Mouse (Mus musculus) intestine, embryonic 15.5 days (tissue): ENCODE measurements at regions not wholly inside any gene's neighbourhood (a gene's known extent, or its start where the extent isn't known, plus 50 kb on each side); places are given as distances from the start of the nearest gene placed in this dataset.
"Not testable (repeated sequence)": the region's sequence is repeated elsewhere in the genome, so short reads cannot be mapped to it uniquely, and the experiment has no call there.

Experiments used
- ATAC-seq: fragments of 200-750 bp; cut with Nextera tagmentation; 2 replicates; pipeline ENCODE4 v1.8.0; 2017; ENCODE audit warnings: moderate TSS enrichment, moderate library complexity
- H3K27ac ChIP-seq: fragments of 300-500 bp; sonication (generic); 2 replicates; pipeline ENCODE4 v1.5.1; 2015; ENCODE audit warnings: mild to moderate bottlenecking, inconsistent platforms
- H3K27me3 ChIP-seq: fragments of 300-500 bp; sonication (generic); replicated peaks from 2 replicates; pipeline ENCODE4 v1.6.1; 2015; ENCODE audit warnings: inconsistent platforms
- H3K36me3 ChIP-seq: fragments of 300-500 bp; sonication (generic); 2 replicates; pipeline ENCODE4 v1.6.1; 2015; ENCODE audit warnings: inconsistent platforms
- H3K4me1 ChIP-seq: fragments of 300-500 bp; sonication (generic); replicated peaks from 2 replicates; pipeline ENCODE4 v1.6.1; 2015; ENCODE audit warnings: inconsistent platforms
- H3K4me2 ChIP-seq: fragments of 300-500 bp; sonication (generic); replicated peaks from 2 replicates; pipeline ENCODE4 v1.6.1; 2015; ENCODE audit warnings: mild to moderate bottlenecking, inconsistent platforms
- H3K4me3 ChIP-seq: fragments of 300-500 bp; sonication (generic); replicated peaks from 2 replicates; pipeline ENCODE4 v1.5.1; 2015; ENCODE audit warnings: inconsistent platforms
- H3K9ac ChIP-seq: fragments of 300-500 bp; sonication (generic); 2 replicates; pipeline ENCODE4 v1.6.1; 2015; ENCODE audit warnings: inconsistent platforms
- H3K9me3 ChIP-seq: fragments of 300-500 bp; sonication (generic); 2 replicates; pipeline ENCODE4 v1.6.1; 2016; ENCODE audit warnings: inconsistent platforms
- WGBS: fragments of 180-500 bp; shearing (Covaris S2); methylation state at CpG from one replicate; pipeline ENCODE4 v1.1.7; 2015; 5-methylcytosine and 5-hydroxymethylcytosine counted together

DNA sequence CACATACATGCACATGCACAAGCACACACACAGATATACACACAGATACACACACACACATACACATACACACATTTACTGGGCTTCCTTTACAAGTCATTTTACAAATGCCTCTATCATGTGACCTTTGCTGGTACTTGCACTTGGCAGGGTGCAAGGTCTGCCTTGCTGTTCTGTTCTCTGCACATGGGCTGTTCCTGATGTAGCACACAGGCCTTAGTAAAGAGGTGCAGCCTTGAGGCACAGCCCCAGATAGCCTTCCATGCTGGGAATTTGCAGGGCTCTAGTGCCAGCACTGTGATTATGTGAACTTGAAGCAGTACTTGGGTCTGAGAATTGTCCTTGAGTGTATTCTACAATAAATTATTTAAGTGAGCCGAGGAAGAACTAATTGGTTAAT is 133.9 kb upstream of the Myt1l start:
- Histone ChIP-seq H3K9ac (no peak overlapping the region), H3K4me2 (no peak overlapping the region), H3K4me1 (no peaks in the 10 kb centered on the region), H3K9me3 (no peaks in the 10 kb centered on the region), H3K27me3 (no peaks in the 10 kb centered on the region), H3K36me3 (no peaks in the 10 kb centered on the region), H3K27ac (no peak overlapping the region), H3K4me3 (no peak overlapping the region)
- WGBS: 76% methylated on average over 1 of the region's 1 CpGs
- ATAC-seq: no peak

DNA sequence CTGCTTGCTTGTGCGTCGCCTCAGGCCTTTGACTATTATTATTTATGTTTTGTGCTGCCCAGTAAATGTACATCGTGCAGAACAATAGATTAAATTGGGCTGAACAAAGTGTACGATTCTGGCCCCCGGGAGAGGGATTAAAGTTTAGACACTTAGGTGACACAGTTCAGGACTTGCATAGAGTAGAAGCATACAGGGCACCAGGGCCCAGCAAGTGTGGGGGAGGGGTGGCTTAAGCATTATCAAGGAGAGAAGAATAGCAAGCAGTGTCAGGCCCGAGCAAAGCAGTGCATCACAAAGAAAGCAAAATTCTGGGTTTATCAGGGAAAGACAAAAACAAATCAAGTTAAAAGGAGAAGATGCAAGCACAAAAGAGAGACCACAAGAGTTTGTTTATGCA is 133.3 kb upstream of the Myt1l start:
- no peak overlapping the region for H3K4me3 ChIP-seq
- no peak overlapping the region for H3K27ac ChIP-seq
- no peak overlapping the region for H3K9ac ChIP-seq
- H3K4me1 ChIP-seq: no peaks in the 10 kb centered on the region
- no peaks in the 10 kb centered on the region for H3K27me3 ChIP-seq
- no peak overlapping the region for H3K4me2 ChIP-seq
- no peaks in the 10 kb centered on the region for H3K36me3 ChIP-seq
- WGBS: 66% methylated on average over 6 of the region's 6 CpGs
- no peak for ATAC-seq
- no peaks in the 10 kb centered on the region for H3K9me3 ChIP-seq

- 86% methylated on average over 14 of the region's 14 CpGs for WGBS
- Histone ChIP-seq H3K4me2 (no peak overlapping the region), H3K27me3 (no peaks in the 10 kb centered on the region), H3K9ac (no peak overlapping the region), H3K4me1 (no peaks in the 10 kb centered on the region), H3K27ac (no peak overlapping the region), H3K36me3 (no peaks in the 10 kb centered on the region), H3K4me3 (no peak overlapping the region), H3K9me3 (no peaks in the 10 kb centered on the region)
- no peak for ATAC-seq
These were observed 132.7 kb upstream of the Myt1l start for GRCm38 (mm10) chr12:29395401-29395982.

DNA sequence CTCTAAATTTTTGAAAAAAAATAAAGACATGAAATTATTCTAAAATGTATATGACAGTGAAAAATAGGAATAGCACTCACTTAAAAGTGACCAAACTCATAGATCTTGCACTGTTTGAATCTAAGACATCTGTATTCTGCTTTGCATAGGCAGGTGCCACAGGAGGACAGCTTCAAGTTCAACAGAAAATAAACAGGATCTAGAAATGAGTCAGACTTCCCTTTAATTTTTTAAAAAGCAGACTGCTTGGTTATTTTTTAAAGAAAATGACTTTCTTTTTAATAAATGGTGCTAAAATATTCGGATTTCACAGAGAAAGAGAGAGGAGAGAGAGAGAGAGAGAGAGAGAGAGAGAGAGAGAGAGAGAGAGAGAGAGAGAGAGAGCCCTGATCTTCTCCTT is 123.8 kb upstream of the Myt1l start:
- WGBS: 19% methylated on average over 1 of the region's 1 CpGs
- no peaks in the 10 kb centered on the region for H3K36me3 ChIP-seq
- no peak for ATAC-seq
- H3K27me3 ChIP-seq: no peaks in the 10 kb centered on the region
- H3K4me3 ChIP-seq: no peak overlapping the region
- H3K9ac ChIP-seq: no peak overlapping the region
- no peaks in the 10 kb centered on the region for H3K4me1 ChIP-seq
- H3K27ac ChIP-seq: no peak overlapping the region
- no peak overlapping the region for H3K4me2 ChIP-seq
- no peaks in the 10 kb centered on the region for H3K9me3 ChIP-seq

- ATAC-seq: no peak
- 84% methylated on average over 8 of the region's 8 CpGs for WGBS
These were observed 118.7 kb upstream of the Myt1l start for GRCm38 (mm10) chr12:29409336-29410055.

DNA sequence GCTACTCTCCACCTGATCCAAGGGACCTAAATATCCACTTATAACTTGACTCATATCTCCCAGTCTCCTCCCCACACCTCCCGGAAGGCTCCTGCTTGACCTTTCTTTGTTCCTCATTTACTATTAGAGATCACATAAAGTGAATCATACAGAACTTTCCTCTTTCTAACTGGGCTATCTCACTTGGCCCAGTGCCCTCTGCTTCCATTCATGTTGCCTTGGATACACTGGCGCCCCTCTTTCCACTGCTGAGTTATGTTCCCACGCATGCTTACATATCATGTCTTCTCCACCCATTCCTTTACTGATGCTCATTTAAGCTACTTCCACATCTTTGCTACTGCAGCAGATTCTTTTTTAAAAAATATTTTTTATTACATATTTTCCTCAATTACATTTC is 94.2 kb upstream of the Myt1l start:
- Histone ChIP-seq H3K27ac (no peak overlapping the region), H3K27me3 (no peaks in the 10 kb centered on the region), H3K9ac (no peak overlapping the region), H3K4me3 (no peak overlapping the region), H3K4me1 (no peaks in the 10 kb centered on the region), H3K9me3 (no peaks in the 10 kb centered on the region), H3K4me2 (no peak overlapping the region), H3K36me3 (no peaks in the 10 kb centered on the region)
- 85% methylated on average over 3 of the region's 3 CpGs for WGBS
- ATAC-seq: no peak

More at GRCm38 (mm10) chr12:29409336-29410055, 118.7 kb upstream of the Myt1l start:
- no peak overlapping the region for H3K9ac ChIP-seq
- no peaks in the 10 kb centered on the region for H3K4me1 ChIP-seq
- no peak overlapping the region for H3K4me2 ChIP-seq
- H3K36me3 ChIP-seq: no peaks in the 10 kb centered on the region
- no peak overlapping the region for H3K4me3 ChIP-seq
- no peaks in the 10 kb centered on the region for H3K27me3 ChIP-seq
- no peaks in the 10 kb centered on the region for H3K9me3 ChIP-seq
- H3K27ac ChIP-seq: no peak overlapping the region

GRCm38 (mm10) chr12:29439343-29440019 is 88.7 kb upstream of the Myt1l start:
- Histone ChIP-seq H3K9me3 (no peaks in the 10 kb centered on the region), H3K4me1 (no peaks in the 10 kb centered on the region), H3K4me3 (no peak overlapping the region), H3K4me2 (no peak overlapping the region), H3K9ac (no peak overlapping the region), H3K36me3 (no peaks in the 10 kb centered on the region), H3K27ac (no peak overlapping the region), H3K27me3 (no peaks in the 10 kb centered on the region)
- no peak for ATAC-seq
- WGBS: 82% methylated on average over 11 of the region's 11 CpGs

DNA sequence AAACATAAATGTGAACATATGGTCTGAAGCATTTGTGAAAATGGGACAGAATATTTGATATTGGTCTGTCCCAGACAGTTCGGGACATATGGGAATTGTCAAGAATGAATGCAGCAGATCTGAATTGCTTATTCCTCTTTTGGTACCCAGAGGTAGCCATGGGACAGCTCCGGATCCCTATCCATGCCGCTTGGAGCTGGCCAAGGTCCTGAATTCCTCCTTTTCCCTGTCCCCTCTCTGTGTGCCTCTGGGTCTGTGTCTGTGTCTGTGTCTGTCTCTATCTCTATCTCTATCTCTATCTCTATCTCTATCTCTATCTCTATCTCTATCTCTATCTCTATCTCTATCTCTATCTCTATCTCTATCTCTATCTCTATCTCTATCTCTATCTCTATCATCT is 63.0 kb upstream of the Myt1l start:
- not testable (repeated sequence) for H3K27me3 ChIP-seq, H3K4me3 ChIP-seq, ATAC-seq, H3K27ac ChIP-seq, H3K4me1 ChIP-seq, H3K4me2 ChIP-seq, H3K9me3 ChIP-seq, H3K9ac ChIP-seq, H3K36me3 ChIP-seq
- WGBS: 13% methylated on average over 3 of the region's 3 CpGs
